Mouse (Mus musculus): ENCODE data around the gene Actr5. TPM values are rescaled to one million over a fixed set of nuclear protein-coding genes. Genes with fewer than 3 reads are reported as not detected.

Actr5 gene
- polyA plus RNA-seq, 1 experiment from 2014 or later = 5.1 TPM

- ATAC-seq (ENCODE audit: low FRiP score, low TSS enrichment) = no peak
- no peaks in the 10 kb centered on the region for H3K27me3 ChIP-seq (ENCODE audit: control insufficient read depth, insufficient read depth, low read length)
- WGBS = 59% methylated on average over 6 of the region's 6 CpGs
Measured at GRCm38 (mm10) chr2:158675161-158675560, 50.5 kb downstream of the Actr5 start.

DNA sequence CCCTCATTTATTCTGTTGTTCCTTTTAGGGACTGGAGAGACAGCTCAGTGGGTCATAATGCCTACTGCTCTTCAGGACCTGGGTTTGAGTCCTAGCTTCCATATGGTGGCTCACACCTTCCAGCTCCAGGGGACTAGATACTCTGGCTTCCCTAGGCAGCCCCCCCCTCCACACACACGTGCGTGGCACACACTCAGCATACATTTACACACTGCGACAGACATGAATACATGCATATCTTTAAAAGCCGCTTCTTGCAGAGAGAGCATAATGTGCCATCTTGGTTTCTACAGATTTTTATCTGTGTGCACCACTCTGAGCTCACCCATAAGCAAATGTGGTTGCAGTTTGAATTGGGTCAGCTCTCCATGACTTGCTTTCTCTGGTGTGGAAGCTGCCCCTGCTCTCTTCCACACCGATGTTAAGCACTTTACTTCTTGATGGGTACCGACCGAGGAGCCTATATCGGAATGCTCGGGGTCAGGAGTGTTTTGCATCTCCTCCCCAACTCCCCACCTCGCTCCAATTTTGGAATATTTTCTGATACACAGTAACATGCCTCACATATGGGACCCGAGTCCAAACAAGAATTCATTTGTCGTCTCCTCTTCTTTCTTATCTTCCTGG is 51.3 kb downstream of the Actr5 start:
- Histone ChIP-seq H3K4me2 (replicated peaks; ENCODE audit: low read depth) (no peak overlapping the region), H3K4me1 (replicated peaks; ENCODE audit: control insufficient read depth, insufficient read depth) (no peaks in the 10 kb centered on the region), H3K27me3 (ENCODE audit: control insufficient read depth, insufficient read depth, low read length) (no peaks in the 10 kb centered on the region), H3K4me3 (ENCODE audit: low read depth, low read length) (no peak overlapping the region), H3K36me3 (ENCODE audit: control insufficient read depth, insufficient read depth, low read length) (no peaks in the 10 kb centered on the region), H3K9ac (ENCODE audit: low read length) (no peak overlapping the region), H3K9me3 (ENCODE audit: control insufficient read depth, low read length) (no peaks in the 10 kb centered on the region), H3K27ac (replicated peaks) (no peak overlapping the region)
- ATAC-seq (ENCODE audit: low FRiP score, low TSS enrichment) = no peak
- TF ChIP-seq CTCF (IDR thresholded peaks at IDR 0.05; ENCODE audit: low read depth) (no peak), EP300 (optimal IDR thresholded peaks at IDR 0.05) (no peak)
- DNase-seq (ENCODE audit: low spot score) = no peak
- WGBS = 84% methylated on average over 12 of the region's 12 CpGs

More at GRCm38 (mm10) chr2:158675161-158675560, 50.5 kb downstream of the Actr5 start:
- H3K36me3 ChIP-seq (ENCODE audit: control insufficient read depth, insufficient read depth, low read length) = no peaks in the 10 kb centered on the region
- no peak for DNase-seq (ENCODE audit: low spot score)
- no peaks in the 10 kb centered on the region for H3K4me1 ChIP-seq (replicated peaks; ENCODE audit: control insufficient read depth, insufficient read depth)
- no peak overlapping the region for H3K9ac ChIP-seq (ENCODE audit: low read length)
- no peak overlapping the region for H3K4me2 ChIP-seq (replicated peaks; ENCODE audit: low read depth)
- H3K9me3 ChIP-seq (ENCODE audit: control insufficient read depth, low read length) = no peaks in the 10 kb centered on the region
- no peak overlapping the region for H3K27ac ChIP-seq (replicated peaks)
- TF ChIP-seq EP300 (optimal IDR thresholded peaks at IDR 0.05) (no peak), CTCF (IDR thresholded peaks at IDR 0.05; ENCODE audit: low read depth) (no peak)
- H3K4me3 ChIP-seq (ENCODE audit: low read depth, low read length) = no peak overlapping the region

DNA sequence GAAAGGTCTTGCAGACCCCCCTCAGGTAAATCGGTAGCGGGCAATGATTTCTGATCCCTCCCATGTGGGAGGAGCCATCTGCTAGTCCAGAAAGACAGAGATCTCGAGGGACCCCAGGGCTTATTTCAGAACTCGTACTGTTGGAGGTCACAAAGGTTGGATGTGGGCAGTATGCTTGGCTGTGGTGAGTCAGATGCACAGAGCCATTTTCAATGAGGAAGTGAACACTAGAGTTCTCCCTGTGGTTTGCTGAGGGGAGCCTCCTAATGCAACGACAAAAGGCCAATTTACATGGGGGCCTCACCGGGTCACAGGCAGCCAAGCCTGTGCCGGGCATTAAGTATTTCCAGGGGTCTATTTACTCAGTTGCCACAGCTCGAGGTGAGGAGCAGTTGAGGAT is 53.3 kb downstream of the Actr5 start:
- Histone ChIP-seq H3K9ac (ENCODE audit: low read length) (no peak overlapping the region), H3K4me2 (replicated peaks; ENCODE audit: low read depth) (no peak overlapping the region), H3K9me3 (ENCODE audit: control insufficient read depth, low read length) (no peaks in the 10 kb centered on the region), H3K4me3 (ENCODE audit: low read depth, low read length) (no peak overlapping the region), H3K27me3 (ENCODE audit: control insufficient read depth, insufficient read depth, low read length) (no peaks in the 10 kb centered on the region), H3K27ac (replicated peaks) (no peak overlapping the region), H3K4me1 (replicated peaks; ENCODE audit: control insufficient read depth, insufficient read depth) (no peaks in the 10 kb centered on the region), H3K36me3 (ENCODE audit: control insufficient read depth, insufficient read depth, low read length) (no peaks in the 10 kb centered on the region)
- ATAC-seq (ENCODE audit: low FRiP score, low TSS enrichment) = no peak
- TF ChIP-seq EP300 (optimal IDR thresholded peaks at IDR 0.05) = no peak
- TF ChIP-seq CTCF (IDR thresholded peaks at IDR 0.05; ENCODE audit: low read depth) = no peak
- no peak for DNase-seq (ENCODE audit: low spot score)
- 60% methylated on average over 8 of the region's 8 CpGs for WGBS

DNA sequence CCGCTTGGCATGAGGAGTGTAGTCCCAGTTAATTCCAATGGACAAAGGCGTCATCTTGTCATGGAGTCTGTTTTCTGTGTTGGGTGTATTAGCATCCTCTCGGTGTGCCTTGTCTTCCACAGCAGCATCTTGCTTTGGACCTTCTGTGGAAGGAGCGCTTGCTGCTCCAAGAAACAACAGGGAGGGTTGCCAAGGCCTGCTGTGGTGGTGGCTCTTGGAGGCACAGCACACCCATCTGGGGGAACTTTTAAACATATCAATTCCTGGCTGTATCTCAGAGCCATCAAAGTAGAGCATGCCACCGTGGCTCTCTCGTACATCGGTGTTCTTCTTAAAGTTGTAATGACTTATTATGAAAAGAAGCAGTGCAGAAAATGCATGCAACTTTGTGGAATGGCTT is 54.4 kb downstream of the Actr5 start:
- WGBS = 95% methylated on average over 7 of the region's 7 CpGs
- no peak for ATAC-seq (ENCODE audit: low FRiP score, low TSS enrichment)

DNA sequence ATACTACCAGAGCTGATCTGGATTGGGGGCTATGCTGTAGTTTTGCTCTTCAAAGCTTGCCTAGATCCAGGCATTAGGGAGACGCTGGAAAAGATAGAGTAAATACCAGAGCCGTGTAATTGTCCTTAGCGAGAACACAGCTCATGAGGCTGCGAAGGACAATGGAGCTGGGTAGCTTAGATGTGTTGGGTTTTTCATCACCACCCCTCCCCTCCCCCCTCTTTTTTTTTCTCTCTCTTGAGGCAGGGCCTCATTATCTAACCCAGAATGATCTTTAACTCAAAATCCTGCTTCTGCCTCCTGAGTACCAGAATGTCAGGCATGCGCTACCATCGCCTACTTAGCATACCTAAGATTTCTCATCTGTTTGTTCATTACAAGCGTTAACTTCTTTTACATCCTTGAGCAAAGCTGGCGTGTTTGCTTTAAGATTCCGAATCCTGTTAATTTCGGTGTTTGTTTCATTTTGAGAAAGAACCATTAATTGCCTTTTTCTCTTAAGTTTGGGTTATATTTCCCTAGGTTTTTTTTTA is 55.7 kb downstream of the Actr5 start:
- WGBS = 58% methylated on average over 10 of the region's 10 CpGs
- no peaks in the 10 kb centered on the region for H3K9me3 ChIP-seq (ENCODE audit: control insufficient read depth, low read length)
- no peak overlapping the region for H3K4me2 ChIP-seq (replicated peaks; ENCODE audit: low read depth)
- no peaks in the 10 kb centered on the region for H3K36me3 ChIP-seq (ENCODE audit: control insufficient read depth, insufficient read depth, low read length)
- no peak overlapping the region for H3K9ac ChIP-seq (ENCODE audit: low read length)
- ATAC-seq (ENCODE audit: low FRiP score, low TSS enrichment) (no peak), DNase-seq (ENCODE audit: low spot score) (no peak)
- no peak overlapping the region for H3K4me3 ChIP-seq (ENCODE audit: low read depth, low read length)
- no peaks in the 10 kb centered on the region for H3K27me3 ChIP-seq (ENCODE audit: control insufficient read depth, insufficient read depth, low read length)
- TF ChIP-seq EP300 (optimal IDR thresholded peaks at IDR 0.05) = no peak
- TF ChIP-seq CTCF (IDR thresholded peaks at IDR 0.05; ENCODE audit: low read depth) = no peak
- no peaks in the 10 kb centered on the region for H3K4me1 ChIP-seq (replicated peaks; ENCODE audit: control insufficient read depth, insufficient read depth)
- H3K27ac ChIP-seq (replicated peaks) = no peak overlapping the region

More for the DNA sequence above, 54.4 kb downstream of the Actr5 start:
- no peaks in the 10 kb centered on the region for H3K9me3 ChIP-seq (ENCODE audit: control insufficient read depth, low read length)
- no peaks in the 10 kb centered on the region for H3K36me3 ChIP-seq (ENCODE audit: control insufficient read depth, insufficient read depth, low read length)
- no peaks in the 10 kb centered on the region for H3K4me1 ChIP-seq (replicated peaks; ENCODE audit: control insufficient read depth, insufficient read depth)
- H3K4me2 ChIP-seq (replicated peaks; ENCODE audit: low read depth) = no peak overlapping the region
- no peak for DNase-seq (ENCODE audit: low spot score)
- H3K27ac ChIP-seq (replicated peaks) = no peak overlapping the region
- TF ChIP-seq EP300 (optimal IDR thresholded peaks at IDR 0.05) (no peak), CTCF (IDR thresholded peaks at IDR 0.05; ENCODE audit: low read depth) (no peak)
- H3K4me3 ChIP-seq (ENCODE audit: low read depth, low read length) = no peak overlapping the region
- H3K27me3 ChIP-seq (ENCODE audit: control insufficient read depth, insufficient read depth, low read length) = no peaks in the 10 kb centered on the region
- H3K9ac ChIP-seq (ENCODE audit: low read length) = no peak overlapping the region

- TF ChIP-seq CTCF (IDR thresholded peaks at IDR 0.05; ENCODE audit: low read depth) (no peak), EP300 (optimal IDR thresholded peaks at IDR 0.05) (no peak)
- Histone ChIP-seq H3K9ac (ENCODE audit: low read length) (no peak overlapping the region), H3K27me3 (ENCODE audit: control insufficient read depth, insufficient read depth, low read length) (no peaks in the 10 kb centered on the region), H3K9me3 (ENCODE audit: control insufficient read depth, low read length) (no peaks in the 10 kb centered on the region), H3K36me3 (ENCODE audit: control insufficient read depth, insufficient read depth, low read length) (no peaks in the 10 kb centered on the region), H3K4me2 (replicated peaks; ENCODE audit: low read depth) (no peak overlapping the region), H3K4me1 (replicated peaks; ENCODE audit: control insufficient read depth, insufficient read depth) (no peaks in the 10 kb centered on the region), H3K4me3 (ENCODE audit: low read depth, low read length) (no peak overlapping the region), H3K27ac (replicated peaks) (no peak overlapping the region)
- 75% methylated on average over 6 of the region's 6 CpGs for WGBS
- no peak for DNase-seq (ENCODE audit: low spot score)
- ATAC-seq (ENCODE audit: low FRiP score, low TSS enrichment) = no peak
Measured at GRCm38 (mm10) chr2:158681714-158682113, 57.0 kb downstream of the Actr5 start.

All from stomach, postnatal 0 days (tissue).